ENCODE assay signal across 8 mouse cellular contexts in genomic region chr7:99534501-99534900, GRCm38 (mm10). TPM values are rescaled to one million over a fixed set of nuclear protein-coding genes. Genes with fewer than 3 reads are reported as not detected.
DNase-seq lines count a peak whose midpoint lies in the region; ATAC-seq lines count a peak whose summit lies in the region.

No protein-coding gene starts in this region.

- WGBS in limb, embryonic 15.5 days = 32% methylated on average over 5 of the region's 5 CpGs
- 42% methylated on average over 5 of the region's 5 CpGs for WGBS in stomach, embryonic 15.5 days

- peak overlapping the region; percentile 93 for H3K4me3 ChIP-seq in megakaryocyte, embryonic 14.5 days (replicated peaks)
- peak overlapping the region; percentile 64; the same call in 1 of the 2 replicates for H3K4me3 ChIP-seq in limb, embryonic 15.5 days
- H3K4me3 ChIP-seq in stomach, embryonic 15.5 days (replicated peaks) = peak overlapping the region; percentile 61; the same call in 1 of the 2 replicates

- H3K9ac ChIP-seq in limb, embryonic 15.5 days = no peak overlapping the region
- H3K9ac ChIP-seq in stomach, embryonic 15.5 days = no peak overlapping the region

- H3K36me3 ChIP-seq in megakaryocyte, embryonic 14.5 days (replicated peaks; ENCODE audit: low read length) = peaks cover 33% of the 10 kb centered on the region
- H3K36me3 ChIP-seq in limb, embryonic 15.5 days = no peaks in the 10 kb centered on the region
- no peaks in the 10 kb centered on the region for H3K36me3 ChIP-seq in stomach, embryonic 15.5 days

- no peaks in the 10 kb centered on the region for H3K9me3 ChIP-seq in megakaryocyte, embryonic 14.5 days
- H3K9me3 ChIP-seq in limb, embryonic 15.5 days = no peaks in the 10 kb centered on the region
- H3K9me3 ChIP-seq in stomach, embryonic 15.5 days = no peaks in the 10 kb centered on the region

- H3K27me3 ChIP-seq in megakaryocyte, embryonic 14.5 days (replicated peaks) = no peaks in the 10 kb centered on the region
- no peaks in the 10 kb centered on the region for H3K27me3 ChIP-seq in limb, embryonic 15.5 days
- no peaks in the 10 kb centered on the region for H3K27me3 ChIP-seq in stomach, embryonic 15.5 days (replicated peaks)

- no peak for ATAC-seq in megakaryocyte, adult 5-6 weeks (ENCODE audit: poor library complexity, severe bottlenecking)
- 0 out of 2 replicates have a peak, but pooled peaks have one; percentile 20 for ATAC-seq in limb, embryonic 15.5 days (ENCODE audit: insufficient number of reproducible peaks, low FRiP score, low TSS enrichment, low read depth)
- ATAC-seq in stomach, embryonic 15.5 days (ENCODE audit: insufficient read depth, low FRiP score, low read depth) = no peak; the same call in 1 of the 2 replicates

- H3K4me1 ChIP-seq in megakaryocyte, embryonic 14.5 days = peaks cover 94% of the 10 kb centered on the region
- peaks cover 44% of the 10 kb centered on the region for H3K4me1 ChIP-seq in limb, embryonic 15.5 days
- peaks cover 34% of the 10 kb centered on the region for H3K4me1 ChIP-seq in stomach, embryonic 15.5 days

- DNase-seq in cerebellum, adult 9-10 months = peak; percentile 54
- no peak for DNase-seq in cerebellum, postnatal 14 days
- DNase-seq in cerebellum, adult 18-20 months = no peak
- DNase-seq in yolk sac, embryonic 10.5 days (ENCODE audit: low spot score) = no peak

- H3K4me2 ChIP-seq in limb, embryonic 15.5 days = peak overlapping the region; percentile 87
- peak overlapping the region; percentile 85 for H3K4me2 ChIP-seq in stomach, embryonic 15.5 days

- peak overlapping the region; percentile 79 for H3K27ac ChIP-seq in limb, embryonic 15.5 days
- H3K27ac ChIP-seq in stomach, embryonic 15.5 days = peak overlapping the region; percentile 71; the same call in 1 of the 2 replicates

RNA-seq across cellular contexts. Expression of gene Arrb1, which starts 0.8 kb away (rescaled TPM):
- polyA plus RNA-seq in megakaryocyte, embryonic 14.5 days (2012; ENCODE audit: insufficient read depth, low replicate concordance) = 11.2 and 43.4 TPM in 2 replicates
- 41.1 and 43.8 TPM in 2 replicates for total RNA-seq in megakaryocyte, adult 5-6 weeks (2015)
- 91.7 and 96.9 TPM in 2 replicates for total RNA-seq in megakaryocyte, adult 5-6 weeks (2017)
- 5.8 and 7.4 TPM in 2 replicates for polyA plus RNA-seq in limb, embryonic 15.5 days (2015; fragmentation: Nextera tagmentation; extraction: Ambion mirVana)
- polyA plus RNA-seq in stomach, embryonic 15.5 days (2015; fragmentation: Nextera tagmentation; extraction: Ambion mirVana) = 11.4 and 13.5 TPM in 2 replicates

RNA-seq across cellular contexts. Expression of gene Rps3, which starts 51.0 kb away (rescaled TPM):
- 128 and 530 TPM in 2 replicates for polyA plus RNA-seq in megakaryocyte, embryonic 14.5 days (2012; ENCODE audit: insufficient read depth, low replicate concordance)
- 992 and 1,050 TPM in 2 replicates for total RNA-seq in megakaryocyte, adult 5-6 weeks (2015)
- 1,038 and 1,097 TPM in 2 replicates for total RNA-seq in megakaryocyte, adult 5-6 weeks (2017)
- polyA plus RNA-seq in limb, embryonic 15.5 days (2015; fragmentation: Nextera tagmentation; extraction: Ambion mirVana) = 658 and 763 TPM in 2 replicates
- polyA plus RNA-seq in stomach, embryonic 15.5 days (2015; fragmentation: Nextera tagmentation; extraction: Ambion mirVana) = 765 and 776 TPM in 2 replicates
